Mouse (Mus musculus) kidney, adult 2 months (tissue): Measurements from ENCODE around the gene Zfp423. TPM values are rescaled to one million over a fixed set of nuclear protein-coding genes. Genes with fewer than 3 reads are reported as not detected.

ENCODE experiments used
- DNase-seq: peaks from one replicate; pipeline ENCODE4 v3.0.0; 2021
- H3K27ac ChIP-seq: fragments of 200-500 bp; 2 replicates; pipeline ENCODE4 v1.5.1; 2012; ENCODE audit warnings: low read depth, low read length, control low read depth, inconsistent platforms; ENCODE audit not compliant: insufficient read depth
- H3K27me3 ChIP-seq: fragments of 200-500 bp; replicated peaks from 2 replicates; pipeline ENCODE4 v1.6.1; 2012; ENCODE audit warnings: mild to moderate bottlenecking, moderate library complexity, low read length, inconsistent platforms; ENCODE audit not compliant: control insufficient read depth, insufficient read depth
- H3K36me3 ChIP-seq: fragments of 200-500 bp; 2 replicates; pipeline ENCODE4 v1.6.1; 2012; ENCODE audit warnings: mild to moderate bottlenecking, moderate library complexity, low read length, inconsistent platforms; ENCODE audit not compliant: control insufficient read depth, insufficient read depth
- H3K4me1 ChIP-seq: fragments of 200-500 bp; 2 replicates; pipeline ENCODE4 v1.6.1; 2011; ENCODE audit warnings: low read length; ENCODE audit not compliant: control insufficient read depth, insufficient read depth
- H3K4me3 ChIP-seq: fragments of 200-500 bp; 2 replicates; pipeline ENCODE4 v1.5.1; 2011; ENCODE audit warnings: mild to moderate bottlenecking, low read depth, low read length, control low read depth; ENCODE audit not compliant: insufficient read depth
- CTCF ChIP-seq: fragments of 200-500 bp; conservative IDR thresholded peaks from 2 replicates; pipeline ENCODE4 v1.5.1; 2011; ENCODE audit warnings: low read depth, mild to moderate bottlenecking, control low read depth, low read length, moderate library complexity, mixed read lengths; ENCODE audit not compliant: insufficient read depth, insufficient read length
- POLR2A ChIP-seq: fragments of 200-500 bp; IDR thresholded peaks from one replicate; pipeline ENCODE4 v1.6.1; 2011; ENCODE audit warnings: low read depth, low read length, control low read depth
- WGBS: fragments of 180-500 bp; shearing (Covaris S2); methylation state at CpG from one replicate; pipeline ENCODE4 v1.1.7; 2018; 5-methylcytosine and 5-hydroxymethylcytosine counted together
- polyA plus RNA-seq: library from polyadenylated mRNA; depleted of rRNA; stranded (reverse); fragments of >200 nt; gene quantifications from 2 replicates; pipeline ENCODE4 v1.2.3, GENCODE M21; 2012

The Zfp423 gene
- polyA plus RNA-seq, 1 experiment, result 4.1 TPM

- DNase-seq, result no peak
- Histone ChIP-seq H3K4me1 (no peaks in the 10 kb centered on the region), H3K27me3 (no peaks in the 10 kb centered on the region), H3K36me3 (no peaks in the 10 kb centered on the region), H3K27ac (no peak overlapping the region), H3K4me3 (no peak overlapping the region)
- 78% methylated on average over 13 of the region's 13 CpGs for WGBS
- TF ChIP-seq POLR2A (no peak), CTCF (no peak)
Observed at GRCm38 (mm10) chr8:87784641-87785439, 174.6 kb downstream of the Zfp423 start.

GRCm38 (mm10) chr8:87784227-87784626 is 175.2 kb downstream of the Zfp423 start:
- no peak overlapping the region for H3K4me3 ChIP-seq
- H3K36me3 ChIP-seq, result no peaks in the 10 kb centered on the region
- no peaks in the 10 kb centered on the region for H3K27me3 ChIP-seq
- peak; percentile 4 for DNase-seq
- 28% methylated on average over 13 of the region's 13 CpGs for WGBS
- H3K27ac ChIP-seq, result no peak overlapping the region
- no peaks in the 10 kb centered on the region for H3K4me1 ChIP-seq
- no peak for TF ChIP-seq CTCF
- no peak for TF ChIP-seq POLR2A

GRCm38 (mm10) chr8:87783198-87783597 is 176.2 kb downstream of the Zfp423 start:
- H3K27me3 ChIP-seq, result no peaks in the 10 kb centered on the region
- DNase-seq, result peak; percentile 3
- no peak overlapping the region for H3K27ac ChIP-seq
- no peaks in the 10 kb centered on the region for H3K4me1 ChIP-seq
- H3K36me3 ChIP-seq, result no peaks in the 10 kb centered on the region
- 78% methylated on average over 15 of the region's 15 CpGs for WGBS
- no peak overlapping the region for H3K4me3 ChIP-seq
- TF ChIP-seq POLR2A (no peak), CTCF (no peak)

GRCm38 (mm10) chr8:87777586-87777985 is 181.8 kb downstream of the Zfp423 start:
- no peaks in the 10 kb centered on the region for H3K4me1 ChIP-seq
- H3K36me3 ChIP-seq, result no peaks in the 10 kb centered on the region
- WGBS, result 53% methylated on average over 8 of the region's 8 CpGs
- no peaks in the 10 kb centered on the region for H3K27me3 ChIP-seq
- TF ChIP-seq CTCF (no peak), POLR2A (no peak)
- no peak overlapping the region for H3K4me3 ChIP-seq
- no peak for DNase-seq
- no peak overlapping the region for H3K27ac ChIP-seq

- 93% methylated on average over 3 of the region's 3 CpGs for whole genome bisulfite sequencing
- no peak for DNase-seq
Observed at GRCm38 (mm10) chr8:87775889-87776288, 183.5 kb downstream of the Zfp423 start.

GRCm38 (mm10) chr8:87774966-87775365 is 184.4 kb downstream of the Zfp423 start:
- 72% methylated on average over 2 of the region's 2 CpGs for WGBS
- no peak for DNase-seq
- H3K4me1 ChIP-seq, result no peaks in the 10 kb centered on the region
- H3K27me3 ChIP-seq, result no peaks in the 10 kb centered on the region
- no peak overlapping the region for H3K4me3 ChIP-seq
- no peak overlapping the region for H3K27ac ChIP-seq
- H3K36me3 ChIP-seq, result no peaks in the 10 kb centered on the region
- TF ChIP-seq POLR2A (no peak), CTCF (no peak)

More at GRCm38 (mm10) chr8:87775889-87776288, 183.5 kb downstream of the Zfp423 start:
- no peak overlapping the region for H3K4me3 ChIP-seq
- H3K4me1 ChIP-seq, result no peaks in the 10 kb centered on the region
- H3K27ac ChIP-seq, result no peak overlapping the region
- H3K27me3 ChIP-seq, result no peaks in the 10 kb centered on the region
- TF ChIP-seq CTCF (no peak), POLR2A (no peak)
- H3K36me3 ChIP-seq, result no peaks in the 10 kb centered on the region

GRCm38 (mm10) chr8:87772894-87773502 is 186.4 kb downstream of the Zfp423 start:
- no peaks in the 10 kb centered on the region for H3K36me3 ChIP-seq
- no peaks in the 10 kb centered on the region for H3K4me1 ChIP-seq
- no peak overlapping the region for H3K4me3 ChIP-seq
- no peak overlapping the region for H3K27ac ChIP-seq
- no peaks in the 10 kb centered on the region for H3K27me3 ChIP-seq
- no peak for DNase-seq
- no peak for TF ChIP-seq POLR2A
- no peak for TF ChIP-seq CTCF
- 48% methylated on average over 14 of the region's 14 CpGs for WGBS
